Mouse (Mus musculus): Measurements from ENCODE around the gene Foxf1. TPM values are rescaled to one million over a fixed set of nuclear protein-coding genes. Genes with fewer than 3 reads are reported as not detected.

The Foxf1 gene
- total RNA-seq, 2 experiments from 2014 or later: 1.1 TPM

GRCm38 (mm10) chr8:121127756-121128375 is 43.7 kb downstream of the Foxf1 start, which contains the start of gene Foxl1:
TSS of gene Foxl1 (plus strand) at chr8:121127940.
- no peak for DNase-seq (ENCODE audit: low spot score in 2 of 2)

DNA sequence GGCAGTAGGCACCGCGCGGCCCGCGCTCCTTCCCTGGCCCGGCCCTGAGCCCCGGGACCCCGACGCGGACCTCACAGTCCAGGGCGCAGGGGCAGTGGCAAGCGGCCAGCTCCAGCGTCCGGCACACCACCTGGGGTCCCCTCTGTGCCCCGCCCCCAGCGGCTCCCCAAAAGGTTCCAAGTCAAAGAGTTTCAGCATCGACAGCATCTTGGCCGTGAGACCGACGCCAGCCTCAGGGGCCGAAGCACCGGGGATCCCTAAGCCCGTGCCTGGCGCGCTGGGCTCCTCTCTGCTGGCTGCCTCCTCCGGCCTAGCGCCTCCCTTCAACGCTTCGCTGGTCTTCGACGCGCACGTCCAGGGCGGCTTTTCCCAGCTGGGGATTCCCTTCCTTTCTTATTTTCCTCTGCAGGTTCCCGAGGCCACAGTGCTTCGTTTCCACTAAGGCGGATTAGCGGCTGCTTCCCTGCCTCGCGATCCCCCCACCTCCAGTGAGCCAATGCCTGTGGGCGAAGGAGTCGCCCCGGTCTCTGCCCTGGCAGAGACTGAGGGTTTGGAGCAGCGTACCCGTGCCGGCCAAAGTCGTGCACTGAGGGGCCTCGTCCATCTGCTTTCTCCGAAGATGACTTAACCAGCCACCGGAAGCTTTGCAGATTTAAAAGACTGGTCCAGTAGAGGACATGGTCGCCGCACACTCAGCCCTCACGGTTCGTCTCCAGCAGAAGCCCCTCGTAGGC is 44.5 kb downstream of the Foxf1 start:
- no peak for DNase-seq (ENCODE audit: low spot score in 2 of 2)

DNA sequence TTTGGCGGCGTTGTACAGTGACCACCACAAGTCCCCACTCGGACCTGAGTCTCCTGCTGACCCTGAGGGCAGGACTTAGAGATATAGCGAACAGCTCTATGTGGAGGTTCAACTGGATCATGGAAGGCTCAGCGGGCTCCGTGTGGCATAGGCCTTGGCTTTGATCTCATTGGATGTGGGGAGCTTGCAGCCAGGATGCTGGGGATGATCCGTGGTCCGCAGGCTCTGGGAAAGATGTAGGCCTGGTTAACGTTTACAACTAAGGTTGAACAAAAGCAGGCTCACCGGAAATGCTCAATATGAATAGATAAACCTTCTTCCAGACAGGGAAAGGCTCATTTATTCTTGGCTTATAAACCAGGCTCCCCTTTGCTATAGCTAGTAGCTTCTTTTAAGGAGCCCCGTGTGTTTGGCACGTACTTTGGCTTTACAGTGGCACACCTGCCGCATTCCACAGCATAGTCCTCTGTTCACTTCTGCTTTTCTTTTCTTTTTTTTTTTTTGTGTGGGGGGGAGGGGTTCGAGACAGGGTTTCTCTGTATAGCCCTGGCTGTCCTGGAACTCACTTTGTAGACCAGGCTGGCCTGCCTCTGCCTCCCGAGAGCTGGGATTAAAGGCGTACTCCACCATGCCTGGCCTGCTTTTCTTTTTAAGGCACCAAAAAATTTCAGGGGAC is 45.2 kb downstream of the Foxf1 start:
- no peak for DNase-seq (ENCODE audit: low spot score in 2 of 2)

DNA sequence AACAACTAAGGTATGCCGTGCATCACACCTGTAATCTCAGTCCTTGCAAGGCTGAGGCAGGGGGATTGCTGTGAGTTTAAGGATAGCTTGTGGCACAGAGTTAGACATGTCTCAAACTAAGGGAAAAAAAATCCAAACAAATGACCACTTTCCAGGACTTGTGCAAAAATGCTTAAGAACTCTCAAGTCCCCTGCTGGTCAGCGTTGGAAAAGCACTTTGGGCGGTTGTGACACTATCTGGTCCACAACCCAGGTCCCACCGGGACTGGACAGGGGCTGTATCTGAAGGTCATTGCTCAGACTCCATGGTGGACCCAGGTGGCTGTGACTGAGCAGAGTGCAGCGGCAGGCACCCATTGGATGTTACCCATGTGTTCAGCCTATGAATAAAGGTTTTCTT is 46.3 kb downstream of the Foxf1 start:
- DNase-seq (ENCODE audit: low spot score in 2 of 2): no peak

GRCm38 (mm10) chr8:121132961-121133513 is 48.9 kb downstream of the Foxf1 start:
- no peak for DNase-seq (ENCODE audit: low spot score in 2 of 2)

DNA sequence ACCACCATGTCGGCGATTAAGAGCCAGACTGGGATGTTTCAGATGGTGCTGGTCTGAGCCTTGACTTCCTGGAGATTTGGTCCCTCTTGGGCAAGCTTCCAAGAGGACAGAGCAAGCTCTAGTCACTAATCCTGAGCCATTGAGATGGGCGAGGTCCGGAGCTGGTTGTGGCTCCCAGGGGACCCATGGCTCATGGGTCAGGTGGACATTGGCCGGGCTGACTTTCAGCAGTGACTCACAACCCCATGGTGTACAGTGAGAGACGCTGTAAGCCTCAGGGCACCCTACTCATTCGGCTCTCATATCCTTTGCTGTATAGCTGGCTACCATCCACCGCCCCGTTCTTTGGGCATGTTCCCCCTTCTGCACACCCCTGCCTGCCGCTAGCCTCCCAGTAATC is 49.9 kb downstream of the Foxf1 start:
- no peak for DNase-seq (ENCODE audit: low spot score in 2 of 2)

- DNase-seq (ENCODE audit: low spot score in 2 of 2): no peak
These were observed 50.3 kb downstream of the Foxf1 start for GRCm38 (mm10) chr8:121134512-121134911.

GRCm38 (mm10) chr8:121136856-121137255 is 52.7 kb downstream of the Foxf1 start:
- DNase-seq (ENCODE audit: low spot score in 2 of 2): no peak

Small RNA genes within 50 kb of the gene (microRNA-seq; reads per million reads assigned to microRNA genes)
- gene Gm27530: not detected

Other genes with a start within 250 kb of the Foxf1 start
- gene Mthfsd, start 24.0 kb downstream of the Foxf1 start, total RNA-seq (2021): 10 to 100 TPM; 39.2 to 42.7 TPM
- 10 to 100 TPM in 1 of 2 experiments, 1 to 10 TPM in 1; 9.8 to 15.2 TPM for gene Foxc2, start 31.8 kb downstream of the Foxf1 start, total RNA-seq (2021)
- 1 to 10 TPM; 1.2 to 1.8 TPM for gene Foxl1, start 43.6 kb downstream of the Foxf1 start, total RNA-seq (2021)

Measured in adrenal gland, postnatal 4 days (tissue).